Mouse (Mus musculus) WW6 (cell line): ENCODE measurements around the gene Insm2.

Source experiments
- DNase-seq: peaks from one replicate; pipeline ENCODE4 v3.0.0-alpha.2; 2013; ENCODE audit warnings: low read depth, low spot score

Gene Insm2

GRCm38 (mm10) chr12:55604411-55604810 lies 5.2 kb downstream of the Insm2 start:
- no peak for DNase-seq

GRCm38 (mm10) chr12:55607902-55608301 lies 8.7 kb downstream of the Insm2 start:
- no peak for DNase-seq

GRCm38 (mm10) chr12:55610812-55611211 lies 11.6 kb downstream of the Insm2 start:
- no peak for DNase-seq

GRCm38 (mm10) chr12:55620321-55620720 lies 21.1 kb downstream of the Insm2 start:
- DNase-seq: no peak

GRCm38 (mm10) chr12:55622615-55623245 lies 23.5 kb downstream of the Insm2 start:
- no peak for DNase-seq

- DNase-seq: no peak
These were observed 24.0 kb downstream of the Insm2 start for GRCm38 (mm10) chr12:55623254-55623653.

GRCm38 (mm10) chr12:55626711-55627110 lies 27.5 kb downstream of the Insm2 start:
- peak; percentile 28 for DNase-seq

GRCm38 (mm10) chr12:55648011-55648525 lies 48.8 kb downstream of the Insm2 start:
- DNase-seq: no peak
